Mouse (Mus musculus) regulatory T cell (primary cell): Measurements from ENCODE around the gene Rapgef4.

ENCODE experiments used
- in situ Hi-C: fragments of 300-600 bp; cut with MboI, MseI; formaldehyde crosslinking; loops from one replicate; pipeline ENCODE4 v1.15.1; 2025; ENCODE audit warnings: high pct_unique_total_duplicates

Rapgef4 gene

DNA sequence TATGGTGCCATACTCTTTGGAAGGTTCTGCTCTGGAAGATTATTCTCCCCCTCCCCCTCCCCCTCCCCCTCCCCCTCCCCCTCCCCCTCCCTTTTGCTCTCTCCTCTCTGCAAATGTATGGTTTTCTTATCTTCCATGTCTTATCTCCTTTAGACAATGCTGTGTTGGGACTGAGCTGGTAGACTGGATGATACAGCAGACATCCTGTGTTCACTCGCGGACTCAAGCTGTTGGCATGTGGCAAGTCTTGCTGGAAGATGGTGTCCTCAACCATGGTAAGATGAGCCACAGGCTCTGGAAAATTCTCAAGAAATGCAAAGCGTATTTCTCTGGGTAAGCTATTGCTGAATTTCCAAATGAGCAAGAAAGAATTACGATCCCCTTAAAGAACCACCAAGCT, 197.0 kb downstream of the Rapgef4 start:
- in situ Hi-C loops, result no loop called here

DNA sequence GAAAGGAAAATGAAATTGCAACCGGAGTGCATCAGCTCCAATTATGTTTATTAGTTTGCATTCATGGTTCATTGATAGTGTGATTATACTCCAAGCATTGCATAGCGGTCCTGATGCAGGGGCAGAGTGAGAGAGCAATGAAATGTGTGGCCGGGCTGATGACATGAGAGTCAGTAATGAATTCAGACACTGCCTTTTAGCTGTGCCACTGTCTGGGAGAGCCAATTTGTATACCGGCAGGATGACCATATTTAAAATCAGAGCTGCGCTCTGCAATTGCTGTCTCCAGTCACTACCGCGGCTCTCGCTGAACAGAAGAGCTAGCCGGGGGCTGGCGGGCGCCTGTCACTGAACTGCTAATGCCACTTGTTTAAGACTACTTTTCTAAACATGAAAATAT, 197.5 kb downstream of the Rapgef4 start:
- in situ Hi-C loops, result no loop called here

DNA sequence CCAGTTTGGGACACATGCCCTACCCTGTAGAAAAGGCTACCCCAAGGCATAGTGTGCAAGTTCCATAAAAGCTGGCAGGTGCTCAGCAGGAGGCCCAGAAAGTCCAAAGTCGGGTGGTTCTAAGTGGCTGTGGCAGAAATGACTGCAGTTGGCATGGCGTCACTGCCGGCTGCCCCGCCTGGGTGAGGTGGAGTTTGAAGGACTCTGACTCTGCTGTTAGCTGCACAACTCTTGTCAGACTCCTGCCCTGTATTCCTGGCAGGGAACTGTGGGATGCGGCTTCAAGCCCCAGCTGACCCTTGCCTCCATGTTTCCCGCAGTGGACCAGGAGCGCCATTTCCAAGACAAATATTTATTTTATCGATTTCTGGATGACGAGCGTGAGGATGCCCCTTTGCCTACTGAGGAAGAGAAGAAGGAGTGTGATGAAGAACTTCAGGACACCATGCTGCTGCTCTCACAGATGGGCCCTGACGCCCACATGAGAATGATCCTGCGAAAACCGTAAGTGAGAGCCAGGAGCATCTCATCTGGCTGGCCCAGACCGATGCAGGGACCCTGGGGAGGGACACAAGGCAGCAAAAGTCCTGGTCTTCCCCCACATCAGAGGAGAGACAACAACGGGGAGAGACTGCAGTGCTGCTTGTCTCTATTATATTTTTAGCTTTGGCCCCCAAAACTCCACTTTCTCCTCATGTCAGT, 198.7 kb downstream of the Rapgef4 start:
- in situ Hi-C loops, result no loop called here

DNA sequence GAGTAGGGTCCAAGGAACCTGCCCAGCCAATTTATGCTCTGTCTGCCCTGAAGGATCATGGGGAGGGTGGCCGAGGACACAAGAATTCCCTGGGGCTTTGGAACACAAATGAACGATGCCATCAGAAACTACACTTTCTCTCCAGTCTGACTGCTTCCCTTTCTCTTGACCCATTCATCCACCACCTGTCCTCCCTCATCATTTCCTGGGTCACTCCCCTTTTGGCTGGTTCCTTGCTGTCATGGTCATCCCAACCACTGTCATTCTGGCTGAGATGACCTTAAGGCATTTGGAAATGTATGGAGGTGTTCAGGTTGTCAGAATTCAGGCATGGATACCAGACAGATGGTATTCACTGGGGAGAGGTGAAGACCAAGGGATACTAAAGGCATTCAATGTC, 200.4 kb downstream of the Rapgef4 start:
- in situ Hi-C loops, result no loop called here

DNA sequence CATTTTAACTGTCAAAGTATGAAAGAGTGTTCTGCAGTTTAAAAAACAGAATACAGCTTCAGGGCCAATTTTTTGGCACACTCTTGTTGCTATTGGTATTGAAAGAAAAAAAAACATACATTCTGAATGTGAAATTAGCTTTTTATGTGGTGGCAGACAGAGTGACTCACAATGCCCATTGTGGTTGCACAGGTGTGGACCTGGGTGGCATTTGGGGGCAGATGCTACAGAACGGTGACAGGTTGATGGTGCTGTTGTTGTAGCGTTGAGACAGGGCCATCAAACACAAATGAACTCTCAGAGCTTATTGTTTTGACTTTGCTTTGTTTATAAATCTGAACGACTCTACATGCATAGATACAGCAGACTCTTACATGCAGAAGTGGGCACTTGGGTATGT, 202.7 kb downstream of the Rapgef4 start:
- in situ Hi-C loops, result no loop called here

DNA sequence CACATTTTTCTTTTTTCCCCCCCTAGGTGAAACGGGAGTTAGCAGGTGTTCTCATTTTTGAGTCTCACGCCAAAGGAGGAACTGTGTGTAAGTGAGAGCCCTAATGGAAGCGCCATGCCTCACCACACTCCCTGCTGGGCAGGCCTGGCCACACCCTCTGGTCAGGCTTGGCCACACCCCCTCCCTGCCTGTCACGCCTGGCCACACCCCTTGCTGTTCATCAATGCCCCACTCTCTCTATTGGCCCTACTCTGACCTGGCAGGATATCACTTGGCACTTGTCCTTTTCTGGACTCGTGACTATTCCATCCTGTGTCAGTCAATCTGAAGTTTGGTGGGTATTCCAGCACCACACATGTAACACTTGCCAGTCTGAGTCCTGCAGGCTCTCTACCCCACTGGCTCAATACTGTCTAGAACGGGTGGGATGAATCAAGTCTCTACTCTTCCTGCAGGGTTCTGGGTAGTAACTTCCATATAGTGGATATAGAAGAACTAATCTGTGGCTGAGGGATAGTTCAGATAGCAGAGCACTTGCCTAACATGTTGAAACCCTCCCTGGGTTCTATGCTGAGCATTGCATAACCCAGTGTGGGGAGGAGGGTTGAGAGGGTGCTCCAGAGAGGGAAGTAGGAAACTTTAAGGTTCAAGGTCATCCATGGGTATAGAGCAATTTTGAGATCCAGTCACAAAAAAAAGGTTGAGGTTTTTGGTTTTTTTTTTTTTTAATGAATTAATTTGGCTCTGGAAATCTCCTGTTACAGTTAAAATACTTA, 215.3 kb downstream of the Rapgef4 start:
- in situ Hi-C loops, result no loop called here

DNA sequence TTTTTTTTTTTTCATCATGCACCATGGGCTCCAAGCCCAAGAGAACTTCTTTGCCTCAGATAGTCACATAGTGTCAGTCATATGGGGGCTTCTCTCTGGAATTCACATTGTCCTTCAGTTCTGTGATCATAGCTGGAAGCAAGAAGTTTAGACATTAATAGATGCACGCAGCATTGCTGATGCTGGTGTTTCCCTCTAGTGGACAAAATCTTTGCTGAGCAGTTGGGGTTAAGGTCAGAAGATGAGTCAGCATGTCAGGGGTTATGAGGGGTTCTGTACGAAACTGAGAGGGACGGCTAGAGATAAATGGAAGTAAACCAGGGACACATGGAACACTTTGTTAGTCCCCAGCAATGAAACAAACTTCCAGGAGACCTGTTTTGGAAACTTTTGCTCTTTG, 216.0 kb downstream of the Rapgef4 start:
- in situ Hi-C loops, result no loop called here

DNA sequence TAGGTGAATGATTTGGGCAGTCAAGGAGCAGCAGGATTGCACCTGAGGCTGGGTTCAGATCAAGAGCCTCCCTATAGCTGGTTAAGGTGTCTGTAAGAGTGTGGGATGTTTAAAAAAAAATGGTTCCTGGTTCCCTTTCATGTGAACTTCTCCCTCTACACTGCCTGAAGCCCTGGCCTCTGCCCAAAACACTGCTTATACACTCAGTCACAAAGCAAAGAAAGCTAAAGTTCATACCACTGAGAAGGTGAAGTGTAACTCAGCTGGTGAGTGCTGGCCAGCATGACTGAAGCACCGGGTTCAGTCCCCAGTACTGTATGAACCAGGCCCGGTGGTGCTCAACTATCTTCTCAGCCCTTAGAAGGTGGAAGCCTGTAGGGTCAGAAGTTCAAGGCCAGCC, 218.4 kb downstream of the Rapgef4 start:
- in situ Hi-C loops, result no loop called here

DNA sequence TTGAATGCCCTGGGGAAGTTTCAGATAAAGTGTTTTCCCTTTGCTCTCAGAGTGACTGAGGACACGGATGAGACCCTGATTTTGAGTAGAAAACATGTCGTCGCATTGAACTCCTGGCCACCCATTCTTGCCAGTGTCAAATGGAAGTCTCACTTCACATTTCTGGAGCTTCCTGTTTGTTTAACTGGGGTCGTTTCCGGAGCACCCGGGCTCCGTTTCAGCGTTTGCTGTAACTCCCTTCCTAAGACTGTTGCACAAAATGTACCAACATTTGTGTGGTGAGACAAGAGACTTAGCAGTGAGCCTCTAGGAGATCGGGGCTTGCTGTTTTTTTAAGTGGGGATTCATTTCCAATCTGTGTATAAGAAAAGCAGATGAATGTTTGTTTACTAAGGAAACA, 220.5 kb downstream of the Rapgef4 start:
- in situ Hi-C loops, result no loop called here

DNA sequence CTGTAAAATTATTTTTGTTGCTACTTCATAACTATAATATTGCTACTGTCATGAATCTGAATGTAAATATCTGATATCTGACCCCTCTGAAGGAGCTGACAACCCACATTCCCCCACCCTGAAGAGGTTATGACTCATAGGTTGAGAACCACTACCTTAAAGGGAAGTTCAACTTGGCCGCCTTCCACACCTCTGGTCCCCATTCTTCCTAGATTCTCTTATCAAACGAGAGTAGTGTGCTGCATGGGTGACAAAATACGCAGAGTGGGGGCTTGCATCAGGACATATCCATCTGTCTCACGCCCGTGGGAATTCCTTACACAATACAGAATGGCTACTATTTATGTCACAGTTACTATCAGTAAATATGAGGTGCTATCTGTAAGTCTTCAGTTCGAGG, 221.2 kb downstream of the Rapgef4 start:
- in situ Hi-C loops, result no loop called here

DNA sequence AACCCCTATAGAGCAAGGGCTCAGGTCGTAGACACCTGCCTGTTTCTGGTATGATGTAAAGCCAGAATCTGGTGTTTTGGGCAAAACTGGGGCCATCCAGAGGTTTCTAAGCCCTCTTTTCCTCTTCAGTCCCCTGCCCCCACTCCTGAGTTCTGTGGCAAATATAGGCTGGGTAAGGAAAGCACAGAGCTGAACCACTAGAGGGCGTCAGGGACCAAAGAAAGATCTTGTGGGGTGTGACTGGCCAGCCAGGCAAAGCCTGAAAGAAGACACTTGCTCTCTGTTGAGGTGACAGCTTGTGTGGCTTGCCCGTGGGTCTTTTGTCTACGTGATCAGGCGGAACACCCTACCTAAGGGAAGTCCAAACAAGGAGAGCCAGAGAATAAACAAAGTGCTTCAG, 222.6 kb downstream of the Rapgef4 start:
- in situ Hi-C loops, result no loop called here

DNA sequence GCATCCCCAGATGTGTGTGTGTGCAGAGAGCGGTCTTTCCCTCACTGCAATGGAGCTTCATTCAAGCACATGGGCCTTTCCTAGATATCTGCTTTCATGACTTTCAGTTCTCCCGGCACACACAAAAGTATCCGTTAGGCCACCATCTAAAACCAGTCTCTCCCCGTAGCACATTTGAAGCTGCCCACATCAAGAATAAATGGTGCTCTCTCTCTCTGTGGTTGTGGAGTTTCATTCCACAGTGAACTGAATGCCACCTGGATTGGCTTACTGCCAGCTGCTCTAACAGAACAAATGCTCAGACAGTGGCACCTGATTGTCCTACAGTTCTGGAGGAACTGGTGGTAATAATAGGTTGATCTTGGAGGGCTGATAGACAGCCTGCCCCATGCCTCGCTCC, 224.8 kb downstream of the Rapgef4 start:
- in situ Hi-C loops, result no loop called here

DNA sequence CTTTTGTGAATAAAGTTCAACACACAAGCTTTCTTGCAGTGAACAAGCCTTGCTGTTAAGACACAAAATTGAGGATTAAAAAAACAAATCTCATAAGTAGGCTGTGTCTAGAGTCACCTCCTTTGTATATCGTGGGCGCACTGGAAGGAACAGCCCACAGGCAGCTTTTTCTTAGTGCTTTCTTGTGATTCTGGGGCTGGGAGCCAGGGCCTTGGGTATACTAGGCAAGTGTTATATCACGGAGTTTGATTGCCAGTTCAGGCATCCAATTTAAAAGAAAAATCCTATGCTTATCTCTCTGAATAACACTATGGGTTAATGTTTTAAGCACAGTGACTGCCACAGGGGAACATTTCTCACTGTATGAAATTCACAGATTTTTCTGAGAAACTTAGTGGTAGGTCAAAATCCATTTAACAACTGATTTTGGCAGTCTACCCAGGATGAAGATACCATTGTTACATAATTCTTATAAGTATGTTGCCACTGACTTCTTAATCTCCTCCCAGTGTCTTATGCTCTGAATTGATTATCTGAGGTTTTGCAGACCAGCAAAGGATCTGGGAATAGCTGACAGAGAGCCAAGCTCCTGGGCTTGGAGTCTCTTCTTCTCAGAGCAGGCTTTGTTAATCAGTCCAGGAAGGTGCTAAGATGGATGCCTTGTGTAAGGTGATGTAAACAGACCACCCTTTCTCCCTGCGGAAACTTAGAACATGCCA, 225.6 kb downstream of the Rapgef4 start:
- in situ Hi-C loops, result no loop called here

DNA sequence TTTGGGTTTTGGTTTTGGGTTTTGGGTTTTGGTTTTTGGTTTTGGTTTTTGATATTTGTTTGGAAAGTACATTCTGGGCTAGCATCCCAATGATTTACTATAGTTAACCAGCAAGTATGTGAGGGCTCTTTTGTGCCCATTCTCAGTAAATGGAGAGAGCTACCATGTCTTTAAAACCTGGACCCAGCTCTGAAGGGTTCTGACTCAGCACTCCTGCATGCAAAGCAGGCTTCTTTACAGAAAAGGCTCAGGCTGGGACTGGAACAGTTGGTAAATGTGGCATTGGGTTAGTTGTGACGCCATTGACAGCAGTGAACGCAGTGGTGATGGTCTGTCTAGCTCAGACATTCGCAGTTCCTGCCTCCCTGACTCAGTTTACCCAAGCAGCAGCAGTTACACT, 236.3 kb downstream of the Rapgef4 start:
- in situ Hi-C loops, result loop anchor here (5.0 kb wide), 1 partner anchor 120 kb away; no protein-coding TSS in a partner anchor

DNA sequence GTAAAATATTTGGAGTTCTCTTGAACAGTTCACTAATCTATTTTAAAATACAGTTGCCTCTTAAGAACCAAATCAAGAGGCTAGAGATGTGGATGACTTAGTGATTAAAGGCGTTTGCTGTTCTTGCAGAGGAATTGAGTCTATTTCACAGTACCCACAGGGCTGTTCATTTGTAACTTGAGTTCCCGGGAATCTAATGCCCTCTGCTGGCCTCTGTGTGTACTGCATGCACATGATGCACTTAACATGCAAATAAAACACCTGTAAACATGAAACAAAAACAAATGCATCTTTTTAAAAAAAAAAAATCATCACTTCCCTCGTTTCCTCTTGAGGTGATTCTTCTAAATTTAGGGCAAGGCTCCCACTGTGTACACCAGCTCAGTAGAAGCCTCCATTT, 238.9 kb downstream of the Rapgef4 start:
- in situ Hi-C loops, result loop anchor here (5.0 kb wide), 1 partner anchor 123 kb away; no protein-coding TSS in a partner anchor

DNA sequence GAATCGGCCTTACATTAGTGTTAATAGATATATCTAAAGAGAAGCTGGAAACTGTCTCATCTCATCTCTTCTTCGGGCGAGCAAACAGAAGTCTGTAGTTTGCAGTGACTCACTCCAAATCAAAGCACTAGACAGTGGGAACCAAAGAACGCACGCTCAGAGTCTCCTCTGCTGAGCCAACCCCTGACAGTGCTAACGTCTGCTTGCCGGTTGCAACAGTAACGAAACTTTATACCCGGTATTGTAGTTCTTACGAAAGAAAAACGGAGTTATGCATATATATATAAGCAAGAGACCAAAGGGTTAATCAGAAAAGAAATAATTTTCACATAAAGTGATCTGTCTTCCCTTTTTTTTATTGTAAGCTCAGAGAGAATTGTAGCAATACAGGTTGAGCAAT, 240.2 kb downstream of the Rapgef4 start:
- in situ Hi-C loops, result no loop called here

DNA sequence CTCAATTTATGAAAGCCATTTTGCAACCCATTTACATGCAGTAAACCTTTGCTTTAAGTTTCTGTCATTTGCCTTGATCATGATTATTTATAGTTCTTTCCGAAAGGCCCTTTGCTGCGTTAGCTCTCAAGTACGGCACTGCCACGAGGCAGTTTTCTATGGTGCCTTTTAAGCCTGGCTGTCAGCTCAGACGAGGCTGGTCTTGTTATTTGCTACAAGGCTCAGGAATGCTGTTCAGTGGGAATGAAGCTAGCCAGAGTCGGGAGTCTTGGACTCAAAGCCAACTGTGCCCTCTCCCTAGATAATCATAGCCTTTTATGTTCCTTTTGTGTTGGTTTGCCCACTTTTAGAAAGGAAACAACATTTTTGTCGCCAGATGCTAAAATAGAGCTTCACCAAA, 240.7 kb downstream of the Rapgef4 start:
- in situ Hi-C loops, result no loop called here

DNA sequence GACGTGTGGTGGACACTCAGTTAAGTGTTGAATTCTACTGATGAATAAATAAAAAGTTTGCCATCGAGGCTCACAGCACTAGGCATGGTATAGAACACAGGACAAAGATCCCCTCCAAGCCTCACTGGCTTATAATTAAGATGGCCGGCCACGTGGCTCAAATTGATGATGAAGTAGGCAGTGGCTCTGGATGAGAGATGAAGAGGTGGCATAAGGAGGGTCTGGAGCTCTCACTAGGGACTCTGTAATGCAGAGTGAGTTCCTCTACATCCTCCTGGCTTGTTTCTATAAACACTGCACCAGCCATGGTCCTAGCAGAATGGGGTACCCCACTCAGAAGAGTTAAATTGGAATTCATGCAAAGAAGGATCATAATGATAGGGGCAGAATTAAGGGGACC, 241.2 kb downstream of the Rapgef4 start:
- in situ Hi-C loops, result no loop called here

DNA sequence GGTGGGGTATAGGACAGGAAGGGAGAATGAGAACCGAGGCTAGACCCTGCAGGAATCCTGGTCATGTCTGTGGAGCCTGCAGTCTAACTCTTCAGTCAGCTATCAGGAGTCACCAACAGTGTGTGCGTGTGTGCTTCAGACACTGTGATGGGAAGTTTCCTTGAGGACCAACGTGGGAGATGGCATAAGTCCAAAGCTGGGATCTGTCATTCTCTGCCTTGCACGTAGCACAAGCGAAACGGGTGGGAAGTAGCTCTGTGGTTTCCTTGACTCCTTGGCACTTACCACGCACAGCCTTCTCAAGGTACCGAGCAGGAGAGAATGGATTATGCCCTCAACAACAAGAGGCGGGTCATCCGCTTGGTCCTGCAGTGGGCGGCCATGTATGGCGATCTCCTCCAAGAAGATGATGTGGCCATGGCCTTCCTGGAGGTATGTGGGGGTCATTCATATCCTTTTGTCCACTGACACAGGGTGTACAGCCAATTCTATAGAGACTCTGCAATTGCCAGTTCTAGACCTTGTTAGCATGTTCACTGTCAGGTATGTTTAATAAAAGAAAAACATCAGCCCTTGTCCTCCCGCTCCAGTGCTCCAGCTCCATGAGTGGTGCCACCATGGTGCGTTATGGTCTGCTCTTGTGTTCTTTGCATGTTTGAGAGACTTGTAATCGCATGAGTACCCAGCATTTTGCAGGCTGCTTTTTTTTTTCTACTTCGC, 241.9 kb downstream of the Rapgef4 start:
- in situ Hi-C loops, result no loop called here

DNA sequence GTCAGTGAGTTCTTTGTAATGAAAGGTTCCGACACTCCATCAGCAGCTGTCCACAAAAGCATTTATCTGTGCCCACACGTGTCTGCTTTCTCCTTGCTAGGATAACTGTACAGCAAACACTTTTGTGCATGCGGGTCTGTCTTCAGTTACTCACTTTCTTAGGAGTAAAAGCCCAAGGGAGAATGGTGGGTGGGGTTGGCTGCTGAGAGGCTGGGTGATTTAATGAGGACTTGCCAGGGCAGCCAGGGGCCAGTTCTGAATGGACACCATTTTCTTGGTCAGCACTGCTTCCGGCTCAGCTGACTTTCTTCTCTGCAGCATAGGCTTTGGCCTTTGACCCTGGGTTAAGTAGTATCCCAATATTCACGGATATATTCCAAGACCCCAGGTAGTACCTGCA, 242.4 kb downstream of the Rapgef4 start:
- in situ Hi-C loops, result no loop called here

DNA sequence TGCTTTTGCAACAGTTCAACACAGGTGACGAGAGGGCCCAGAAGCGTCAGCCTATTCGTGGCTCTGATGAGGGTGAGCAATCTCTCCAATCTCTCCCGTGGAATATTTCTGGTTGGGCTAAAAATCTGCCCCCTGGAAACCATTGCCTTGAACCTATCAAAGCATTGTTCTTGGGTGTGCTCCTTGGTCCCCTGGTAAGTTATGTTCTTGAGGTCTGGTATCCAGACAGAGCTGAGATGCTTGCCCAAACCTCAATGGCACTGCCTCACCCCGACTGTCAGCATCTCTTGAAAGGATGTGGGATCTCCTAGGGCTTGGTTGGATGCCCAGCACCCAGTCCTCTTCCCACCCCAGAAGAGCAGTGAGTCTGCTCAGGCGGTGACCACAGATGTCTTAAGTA, 245.0 kb downstream of the Rapgef4 start:
- in situ Hi-C loops, result no loop called here

DNA sequence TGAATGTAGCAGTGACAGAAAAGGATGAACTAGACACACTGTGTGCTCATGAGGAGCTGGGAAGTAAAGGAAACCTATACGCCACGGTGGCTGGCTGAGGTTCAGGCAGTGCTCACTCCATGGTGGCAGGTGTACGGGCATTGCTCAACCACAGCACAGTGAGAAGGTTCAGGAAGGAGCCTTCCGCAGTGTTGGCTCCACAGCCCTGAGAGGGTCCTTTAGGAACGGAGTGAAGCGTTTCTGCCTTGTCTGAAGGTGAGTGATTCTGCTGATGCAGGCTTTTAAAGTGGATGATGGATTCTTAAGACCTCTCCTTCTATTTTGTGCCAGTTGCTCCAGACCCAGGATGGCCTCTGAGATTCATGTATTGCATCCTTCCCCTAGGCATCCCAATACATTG, 246.4 kb downstream of the Rapgef4 start:
- in situ Hi-C loops, result no loop called here
